Mouse (Mus musculus) gastrocnemius, adult 8-10 months (tissue): ENCODE results near the gene Sh3tc1. TPM values are rescaled to one million over a fixed set of nuclear protein-coding genes. Genes with fewer than 3 reads are reported as not detected.

Experiments used
- total RNA-seq, 4 experiments: library from RNA; stranded (reverse); gene quantifications; 2 replicates each; pipeline ENCODE4 v1.2.4; 2022

Sh3tc1 gene
- total RNA-seq, 4 experiments from 2014 or later: 1.4 to 2.9 (median 1.9) TPM

Other genes with a start within 250 kb of the Sh3tc1 start
- under 1 TPM in 1 of 4 experiments, not detected in 3; 0.25 TPM for gene Cpz, start 214.3 kb downstream of the Sh3tc1 start, total RNA-seq
- 1 to 10 TPM; 1.2 to 1.9 (median 1.4) TPM for gene Trmt44, start 164.9 kb downstream of the Sh3tc1 start, total RNA-seq
- gene Acox3, start 156.9 kb downstream of the Sh3tc1 start, total RNA-seq: 10 to 100 TPM; 14.6 to 20.0 (median 17.2) TPM
- gene Htra3, start 60.2 kb downstream of the Sh3tc1 start, total RNA-seq: 10 to 100 TPM; 19.9 to 34.2 (median 25.1) TPM
- 10 to 100 TPM; 36.1 to 43.4 (median 40.7) TPM for gene Ablim2, start 17.9 kb upstream of the Sh3tc1 start, total RNA-seq
- 1 to 10 TPM; 5.5 to 7.5 (median 5.8) TPM for gene Afap1, start 153.3 kb upstream of the Sh3tc1 start, total RNA-seq